Mouse (Mus musculus): ENCODE results near the gene H2al1g.

GRCm38 (mm10) chrX:11289244-11289643 is 28.8 kb upstream of the H2al1g start:
- TF ChIP-seq POLR2A (IDR thresholded peaks at IDR 0.05; ENCODE audit: borderline replicate concordance, low read depth, low read length) (no peak), CTCF (IDR thresholded peaks at IDR 0.05; ENCODE audit: low read depth, low read length) (no peak)

Measured in bone marrow macrophage, adult 2 months (primary cell).